Mouse (Mus musculus): ENCODE measurements at regions not wholly inside any gene's neighbourhood (a gene's known extent, or its start where the extent isn't known, plus 50 kb on each side); places are given as distances from the start of the nearest gene placed in this dataset.

DNA sequence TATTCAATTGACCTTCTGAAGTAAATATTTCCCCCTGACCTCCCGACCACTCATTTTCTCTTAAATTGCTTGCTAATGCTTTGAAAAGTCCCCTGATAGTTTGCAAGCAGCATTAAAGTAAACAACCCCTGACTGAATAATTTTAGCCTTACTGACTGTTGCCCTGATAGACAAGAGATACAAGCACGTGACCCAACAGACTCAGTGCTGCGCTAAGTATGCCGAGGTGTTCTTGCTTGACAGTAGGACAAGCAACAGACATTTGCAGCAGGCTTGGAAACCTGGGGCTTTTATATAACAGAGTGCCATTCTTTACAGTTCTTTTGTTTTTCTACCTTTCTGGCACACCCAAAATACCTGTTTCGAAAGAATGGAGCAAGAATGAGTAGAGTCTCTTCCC lies 2779.9 kb upstream of the Gm7489 start:
- no peak for TF ChIP-seq CTCF (IDR thresholded peaks at IDR 0.05; ENCODE audit: borderline replicate concordance, control insufficient read depth, extremely low read depth, insufficient read depth, low read length, poor library complexity)
- TF ChIP-seq POLR2A (IDR thresholded peaks at IDR 0.05; ENCODE audit: control insufficient read depth, extremely low read depth, insufficient read depth, low read length, poor library complexity), result no peak

Measured in thymus, adult 2 months (tissue).